Mouse (Mus musculus): Measurements from ENCODE around the gene AI837181.

Gene AI837181

DNA sequence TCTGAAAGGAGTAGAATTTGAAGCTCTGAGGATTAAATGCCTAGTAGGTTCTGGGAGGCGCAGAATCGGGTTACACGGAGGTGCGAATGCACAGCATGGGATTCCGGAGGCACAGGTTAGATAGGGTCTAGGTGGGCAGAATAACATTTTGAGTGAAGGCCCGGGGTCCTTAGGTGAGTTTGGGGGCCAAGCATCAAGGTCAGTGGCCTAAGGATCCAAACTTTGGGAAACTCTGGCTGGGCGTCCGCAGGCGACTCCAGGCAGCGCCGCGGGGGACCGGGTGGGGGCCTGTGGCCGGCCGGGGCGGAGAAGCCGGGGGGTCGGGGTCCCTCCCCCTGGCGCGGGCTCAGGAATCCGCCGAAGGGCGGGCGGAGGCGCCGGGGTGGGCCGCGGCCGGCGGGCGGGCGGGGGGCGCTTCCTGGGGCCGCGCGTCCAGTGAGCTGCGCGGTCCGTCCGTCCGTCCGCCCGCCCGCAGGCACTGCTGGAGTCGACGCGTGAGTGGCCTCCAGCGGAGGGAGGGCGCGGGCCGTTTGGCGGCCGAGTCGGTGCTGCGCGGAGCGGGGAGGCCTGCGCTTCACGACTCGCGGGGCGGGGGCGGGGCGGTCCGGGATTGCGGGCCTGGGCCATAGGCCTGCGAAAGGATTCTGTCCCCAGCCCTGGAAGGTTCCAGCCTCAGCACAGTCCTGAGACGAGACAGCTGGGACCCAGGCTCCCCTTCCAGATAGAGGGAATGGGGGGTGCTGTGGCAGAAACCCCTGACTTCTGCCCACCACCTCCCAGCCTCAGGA, 49.5 kb downstream of the AI837181 start:
- peak; percentile 74 for DNase-seq

DNA sequence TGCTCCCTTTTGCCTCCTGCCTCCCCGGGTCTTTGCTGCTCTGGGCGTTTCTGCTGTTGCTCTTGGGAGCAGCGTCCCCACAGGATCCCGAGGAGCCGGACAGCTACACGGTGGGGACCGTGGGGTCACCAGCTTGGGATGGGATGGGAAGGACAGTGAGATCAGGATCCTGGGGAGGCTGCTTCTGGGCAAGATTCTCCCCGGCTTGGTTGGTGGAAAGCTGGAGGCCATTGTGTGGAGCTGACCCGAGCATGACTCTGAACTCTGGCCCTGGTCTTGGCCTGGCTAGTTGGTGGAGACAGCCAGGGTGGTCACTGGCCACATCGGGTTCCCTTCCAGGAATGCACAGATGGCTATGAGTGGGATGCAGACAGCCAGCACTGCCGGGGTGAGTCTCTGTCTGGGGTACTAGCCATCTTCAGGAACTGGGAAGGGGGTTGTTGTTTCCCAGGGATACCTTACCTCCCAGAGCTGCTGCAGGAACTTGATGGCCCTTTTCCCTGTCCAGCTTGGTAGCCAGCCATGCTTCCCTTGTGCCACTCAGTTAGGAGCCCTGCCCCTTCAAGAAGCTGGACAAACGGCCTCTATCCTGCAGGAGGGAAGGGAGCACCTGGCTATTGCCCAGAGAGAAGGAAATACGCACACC, 50.2 kb downstream of the AI837181 start:
- peak; percentile 39 for DNase-seq
